Mouse (Mus musculus) central nervous system, embryonic 18 days (tissue): ENCODE results near the gene Exog. TPM values are rescaled to one million over a fixed set of nuclear protein-coding genes. Genes with fewer than 3 reads are reported as not detected.

Experiments used
- polyA plus RNA-seq: library from polyadenylated mRNA; depleted of rRNA; stranded (reverse); fragments of >200 nt; gene quantifications from 2 replicates; pipeline ENCODE4 v1.2.3, GENCODE M21; 2012; rRNA removed

Exog gene
- polyA plus RNA-seq = 22.8 and 23.8 TPM in 2 replicates

DNA sequence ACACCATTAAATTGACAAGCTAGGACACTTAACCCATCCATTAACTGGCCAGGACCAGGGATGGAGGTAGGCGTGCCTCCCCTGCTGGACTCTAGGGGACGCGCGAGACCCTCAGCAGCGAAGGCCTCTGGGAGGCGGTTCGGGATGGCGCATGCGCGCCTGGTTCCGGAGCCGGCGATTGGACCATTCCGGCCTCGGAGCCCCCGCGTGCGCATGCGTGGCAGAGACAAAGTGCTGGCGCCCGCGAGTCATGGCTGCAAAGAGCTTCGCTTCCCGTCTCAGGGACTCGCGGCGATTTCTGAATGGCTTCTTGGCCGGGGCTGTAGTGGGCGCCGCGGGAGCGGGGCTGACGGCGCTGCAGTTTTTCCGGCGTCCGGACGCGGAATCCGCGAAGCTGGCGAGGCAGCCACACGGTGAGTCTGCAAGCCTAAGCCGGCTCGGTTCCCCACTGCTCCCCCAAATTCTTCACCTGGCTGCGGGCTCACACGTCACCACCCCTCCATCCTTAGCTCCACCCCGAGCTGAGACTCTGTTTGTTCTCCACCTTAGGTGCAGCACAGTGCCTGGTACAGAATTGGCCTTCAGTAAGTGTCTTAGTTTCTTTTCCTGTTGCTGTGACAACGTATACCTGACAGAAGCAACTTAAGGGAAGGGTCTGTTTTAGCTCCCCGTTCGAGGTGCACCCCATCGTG, at the start of gene Exog:
Gene Exog (plus strand): TSS at position 206 of the 692 bp plus-strand sequence.

DNA sequence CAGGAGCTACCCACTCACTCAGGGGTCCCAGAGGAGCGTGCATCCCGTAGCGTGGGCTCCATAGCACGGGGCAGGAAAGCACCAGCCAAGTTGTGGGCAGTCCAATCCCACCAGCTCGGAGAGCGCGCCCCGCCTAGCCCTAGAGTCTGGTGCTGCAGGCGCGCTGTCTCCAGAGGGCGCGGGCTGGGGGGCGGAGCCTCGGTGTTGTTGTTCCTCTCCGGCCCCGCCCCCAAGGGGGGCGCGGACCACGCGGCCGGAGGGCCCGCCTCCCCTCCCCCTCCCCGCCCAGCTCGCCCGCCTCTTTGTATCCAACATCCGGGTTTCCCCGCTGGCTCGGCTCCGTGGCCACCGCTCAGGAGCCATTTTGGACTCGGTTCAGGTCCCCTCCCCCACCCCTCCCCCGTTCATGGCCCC, 42.9 kb upstream of the Exog start, which contains the start of gene Acvr2b:
Gene Acvr2b (plus strand): TSS at position 318 of the 414 bp plus-strand sequence.

Other genes starting within 250 kb of the Exog start
- gene Slc22a13, start 235.8 kb upstream of the Exog start, polyA plus RNA-seq = 0.06 and 0.08 TPM in 2 replicates
- gene Oxsr1, start 122.5 kb upstream of the Exog start, polyA plus RNA-seq = 64.4 and 64.6 TPM in 2 replicates
- gene Acaa1a, start 105.3 kb upstream of the Exog start, polyA plus RNA-seq = 147 and 151 TPM in 2 replicates
- 3.7 and 3.9 TPM in 2 replicates for gene Myd88, start 103.5 kb upstream of the Exog start, polyA plus RNA-seq
- gene Xylb, start 87.6 kb upstream of the Exog start, polyA plus RNA-seq = 4.5 and 5.0 TPM in 2 replicates
- gene Slc22a14, start 79.4 kb upstream of the Exog start, polyA plus RNA-seq = 0.16 and 0.19 TPM in 2 replicates
- gene Acvr2b, start 42.8 kb upstream of the Exog start, polyA plus RNA-seq = 11.2 and 14.4 TPM in 2 replicates
- 2.0 and 2.6 TPM in 2 replicates for gene Scn5a, start 134.1 kb downstream of the Exog start, polyA plus RNA-seq